Mouse (Mus musculus): ENCODE results near the gene Fgb. TPM values are rescaled to one million over a fixed set of nuclear protein-coding genes. Genes with fewer than 3 reads are reported as not detected.

The Fgb gene
- polyA plus RNA-seq (2015; fragmentation: Nextera tagmentation; extraction: Ambion mirVana): 8.3 and 25.9 TPM in 2 replicates

DNA sequence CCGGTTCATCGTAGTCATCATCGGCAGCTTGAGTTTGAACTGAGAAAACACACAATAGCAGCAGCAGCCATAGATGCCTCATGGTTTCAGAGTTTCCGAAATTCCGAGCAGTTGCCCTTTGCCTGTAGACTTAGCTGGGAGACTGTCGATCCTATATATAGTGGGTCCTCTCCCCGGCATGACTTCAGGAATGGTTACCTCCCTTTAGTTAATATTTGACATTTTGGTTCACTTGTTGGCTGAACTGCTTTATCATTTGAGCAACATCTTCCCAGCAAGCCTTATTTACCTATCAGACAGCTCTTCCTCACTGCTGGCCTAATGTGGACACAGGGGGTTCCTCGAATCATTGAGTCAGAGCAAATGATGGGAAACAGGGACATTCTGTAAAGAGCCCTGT is at the start of gene Fgb:
Gene Fgb, minus strand, starts transcription at position 184 of the 400 bp plus-strand sequence.
- Histone ChIP-seq H3K9me3 (no peaks in the 10 kb centered on the region), H3K4me2 (no peak within 1 kb of the TSS), H3K36me3 (no peaks in the 10 kb centered on the region), H3K4me3 (replicated peaks) (no peak within 1 kb of the TSS), H3K27ac (no peak within 1 kb of the TSS), H3K9ac (no peak within 1 kb of the TSS), H3K27me3 (replicated peaks) (no peaks in the 10 kb centered on the region), H3K4me1 (no peaks in the 10 kb centered on the region)
- 73% methylated on average over 8 of the region's 8 CpGs for WGBS
- ATAC-seq (ENCODE audit: insufficient read depth, low FRiP score, low read depth): no peak; the same call in 1 of the 2 replicates

DNA sequence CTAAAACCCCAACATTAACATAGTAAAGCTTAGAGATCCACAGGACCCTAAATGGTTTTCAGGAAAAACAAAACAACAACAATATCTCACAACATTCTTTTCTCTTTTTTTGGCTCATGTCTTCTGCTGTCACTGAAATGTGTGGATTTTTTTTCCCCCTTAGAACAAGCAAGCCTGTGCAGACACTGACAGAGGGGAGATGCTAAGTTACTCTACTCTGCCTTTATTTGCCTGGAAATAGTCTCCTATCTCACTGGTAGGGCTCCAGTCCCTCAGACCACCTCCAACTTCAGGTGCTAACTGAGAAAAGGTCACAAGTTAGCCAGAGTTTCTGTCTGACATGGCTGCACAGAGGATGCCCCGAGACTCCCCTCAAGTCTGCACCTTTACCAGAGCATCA is 49.5 kb upstream of the Fgb start:
- Histone ChIP-seq H3K4me1 (no peaks in the 10 kb centered on the region), H3K9me3 (no peaks in the 10 kb centered on the region), H3K27ac (no peak overlapping the region), H3K36me3 (no peaks in the 10 kb centered on the region), H3K9ac (no peak overlapping the region), H3K27me3 (replicated peaks) (no peaks in the 10 kb centered on the region), H3K4me3 (replicated peaks) (no peak overlapping the region), H3K4me2 (peak overlapping the region; percentile 43)
- ATAC-seq (ENCODE audit: insufficient read depth, low FRiP score, low read depth): no peak
- WGBS: 94% methylated on average over 1 of the region's 1 CpGs

DNA sequence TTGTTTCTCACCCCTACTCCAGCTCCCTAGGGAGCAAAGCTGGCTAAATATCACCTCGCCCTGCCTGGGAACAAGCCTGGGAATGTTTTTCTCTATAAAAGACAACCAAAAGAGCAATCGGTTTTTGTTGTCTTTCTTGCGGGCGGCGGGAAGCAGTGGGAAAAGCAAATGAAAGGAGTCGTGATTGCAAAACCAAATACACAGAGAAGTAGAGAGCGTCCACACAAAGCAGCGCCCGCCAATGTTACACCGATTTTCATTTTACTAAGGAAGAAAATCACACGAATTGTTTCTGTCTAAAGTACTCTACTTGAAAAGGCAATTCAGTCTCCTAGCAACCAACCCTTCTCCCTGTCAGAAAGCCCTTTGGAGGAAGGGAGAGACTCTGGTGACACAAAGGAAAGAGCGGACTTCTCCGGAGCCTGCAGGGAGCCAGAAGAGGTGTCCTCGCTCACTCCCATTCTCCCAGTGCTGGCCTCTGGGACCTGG is 48.9 kb upstream of the Fgb start:
- no peak for ATAC-seq (ENCODE audit: insufficient read depth, low FRiP score, low read depth)
- Histone ChIP-seq H3K4me2 (peak overlapping the region; percentile 43), H3K9me3 (no peaks in the 10 kb centered on the region), H3K4me3 (replicated peaks) (peak overlapping the region; percentile 11; the same call in 1 of the 2 replicates), H3K27me3 (replicated peaks) (no peaks in the 10 kb centered on the region), H3K9ac (no peak overlapping the region), H3K4me1 (no peaks in the 10 kb centered on the region), H3K36me3 (no peaks in the 10 kb centered on the region), H3K27ac (no peak overlapping the region)
- WGBS: 19% methylated on average over 14 of the region's 14 CpGs

DNA sequence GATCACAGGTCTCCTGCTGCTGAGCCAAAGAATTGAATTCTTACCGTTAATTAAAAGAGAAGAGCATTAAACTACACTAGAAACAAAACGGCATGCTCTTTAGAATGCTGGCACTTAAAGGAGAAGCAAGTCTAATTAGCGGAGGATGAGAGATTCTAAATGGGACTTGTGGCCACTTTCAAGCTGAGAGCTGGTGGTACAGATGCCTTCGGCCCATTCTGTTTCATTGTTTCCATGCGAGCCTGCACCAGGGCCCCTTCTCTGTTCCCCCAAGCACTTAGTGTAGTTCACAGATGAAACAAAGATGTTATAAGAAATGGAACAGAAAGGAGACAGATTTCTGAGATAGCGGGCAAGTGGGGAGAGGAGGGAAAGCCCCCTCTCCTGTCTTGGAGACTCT is 47.9 kb upstream of the Fgb start:
- H3K27me3 ChIP-seq (replicated peaks): no peaks in the 10 kb centered on the region
- no peak overlapping the region for H3K4me2 ChIP-seq
- no peak for ATAC-seq (ENCODE audit: insufficient read depth, low FRiP score, low read depth)
- no peaks in the 10 kb centered on the region for H3K9me3 ChIP-seq
- no peak overlapping the region for H3K9ac ChIP-seq
- no peak overlapping the region for H3K27ac ChIP-seq
- H3K4me1 ChIP-seq: no peaks in the 10 kb centered on the region
- H3K4me3 ChIP-seq (replicated peaks): no peak overlapping the region
- H3K36me3 ChIP-seq: no peaks in the 10 kb centered on the region
- 76% methylated on average over 6 of the region's 6 CpGs for WGBS

DNA sequence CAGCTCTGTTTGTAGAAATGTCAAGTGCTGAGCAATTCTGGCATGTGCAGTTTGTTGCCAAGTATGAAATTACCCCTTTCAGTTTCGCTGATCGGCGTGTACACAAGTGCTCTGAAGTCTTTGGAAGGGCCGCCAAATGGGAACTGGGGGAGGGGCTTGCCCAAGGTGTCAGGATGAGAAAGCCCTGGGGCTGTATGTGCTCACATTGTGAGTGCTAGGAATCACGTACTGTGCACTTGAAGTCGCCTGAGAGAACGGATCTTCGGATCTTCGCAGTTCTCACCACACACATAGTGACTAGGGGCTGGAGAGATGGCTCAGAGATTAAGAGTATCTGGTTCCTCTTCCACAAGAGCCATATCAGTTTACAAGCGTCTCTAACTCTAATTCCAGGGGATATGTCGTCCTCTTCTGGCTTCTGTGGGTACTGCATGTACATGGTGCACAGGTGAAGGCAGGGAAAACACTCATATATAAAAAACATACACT is 30.9 kb upstream of the Fgb start:
- no peaks in the 10 kb centered on the region for H3K36me3 ChIP-seq
- no peaks in the 10 kb centered on the region; the same call in 1 of the 2 replicates for H3K4me1 ChIP-seq
- peak overlapping the region; percentile 67 for H3K4me2 ChIP-seq
- no peaks in the 10 kb centered on the region for H3K27me3 ChIP-seq (replicated peaks)
- no peak overlapping the region for H3K27ac ChIP-seq
- no peak overlapping the region for H3K9ac ChIP-seq
- ATAC-seq (ENCODE audit: insufficient read depth, low FRiP score, low read depth): peak; percentile 65
- no peaks in the 10 kb centered on the region for H3K9me3 ChIP-seq
- WGBS: 2% methylated on average over 11 of the region's 11 CpGs
- peak overlapping the region; percentile 33 for H3K4me3 ChIP-seq (replicated peaks)

DNA sequence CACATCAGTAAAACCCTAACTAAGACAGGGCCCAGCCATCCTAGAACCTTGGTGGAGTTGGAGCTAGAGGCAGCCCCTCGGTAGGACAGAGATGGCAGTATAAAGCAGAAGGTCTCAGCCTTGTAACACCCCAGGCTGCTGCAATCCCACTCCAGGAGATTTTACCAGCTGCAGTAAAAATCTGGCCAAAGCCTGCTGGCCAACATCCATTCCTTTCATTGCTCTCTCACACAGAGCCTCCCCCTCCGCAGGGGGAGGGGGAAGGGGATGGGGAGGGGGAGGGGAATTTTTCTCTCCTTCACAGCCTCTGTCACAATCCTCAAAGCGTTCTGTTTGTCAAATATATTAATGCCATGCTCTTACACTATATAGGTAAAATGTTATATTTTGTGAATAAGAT is 26.9 kb upstream of the Fgb start:
- Histone ChIP-seq H3K36me3 (0 out of 2 replicates have a peak, but pooled peaks cover 3% of the 10 kb centered on the region), H3K4me1 (no peaks in the 10 kb centered on the region; the same call in 1 of the 2 replicates), H3K27me3 (replicated peaks) (no peaks in the 10 kb centered on the region), H3K9ac (no peak overlapping the region), H3K4me3 (replicated peaks) (no peak overlapping the region), H3K4me2 (no peak overlapping the region), H3K9me3 (no peaks in the 10 kb centered on the region), H3K27ac (no peak overlapping the region)
- 32% methylated on average over 3 of the region's 3 CpGs for WGBS
- ATAC-seq (ENCODE audit: insufficient read depth, low FRiP score, low read depth): no peak

DNA sequence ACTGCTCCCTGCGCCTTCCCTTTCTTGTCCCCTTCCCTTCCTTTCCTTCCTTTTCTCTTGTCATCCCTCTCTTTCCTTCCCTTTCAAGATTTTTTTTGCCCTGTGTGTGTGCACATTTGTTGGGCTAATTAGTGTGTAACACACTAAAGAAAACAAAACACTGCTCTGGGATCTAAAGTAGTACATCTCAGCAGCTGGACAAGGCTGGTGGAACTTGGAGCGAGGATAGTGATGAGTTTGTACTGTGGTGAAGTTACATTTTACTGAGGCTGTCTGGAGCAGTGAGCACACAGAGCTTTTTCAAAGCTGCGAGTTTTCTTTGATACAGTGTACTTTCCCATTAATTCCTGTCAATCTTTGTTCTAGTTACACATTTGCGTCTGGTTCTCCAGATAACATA is 20.6 kb upstream of the Fgb start:
- WGBS: 84% methylated on average over 4 of the region's 4 CpGs
- no peak overlapping the region for H3K9ac ChIP-seq
- no peak overlapping the region for H3K4me2 ChIP-seq
- no peaks in the 10 kb centered on the region for H3K27me3 ChIP-seq (replicated peaks)
- no peak for ATAC-seq (ENCODE audit: insufficient read depth, low FRiP score, low read depth)
- no peak overlapping the region for H3K27ac ChIP-seq
- H3K4me1 ChIP-seq: no peaks in the 10 kb centered on the region
- H3K4me3 ChIP-seq (replicated peaks): no peak overlapping the region
- H3K9me3 ChIP-seq: no peaks in the 10 kb centered on the region
- peaks cover 45% of the 10 kb centered on the region for H3K36me3 ChIP-seq

DNA sequence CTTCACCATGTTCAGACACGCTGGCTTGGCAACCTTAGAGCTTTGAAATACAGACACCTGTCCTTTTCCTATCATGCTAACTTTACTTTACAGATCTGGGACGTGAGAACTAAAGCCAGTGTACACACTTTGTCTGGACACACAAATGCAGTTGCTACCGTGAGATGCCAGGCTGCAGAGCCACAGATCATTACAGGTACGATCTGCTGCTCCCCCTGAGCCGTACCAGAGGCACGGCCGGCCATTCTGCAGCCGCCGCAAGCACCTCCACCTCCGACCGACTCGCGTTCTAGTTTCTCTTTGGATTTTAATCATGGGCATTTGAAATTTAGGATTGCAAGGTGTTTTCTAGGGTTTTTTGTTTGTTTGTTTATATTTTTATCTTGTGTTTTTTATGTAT is 19.2 kb upstream of the Fgb start:
- Histone ChIP-seq H3K4me2 (no peak overlapping the region), H3K9ac (no peak overlapping the region), H3K9me3 (no peaks in the 10 kb centered on the region), H3K4me3 (replicated peaks) (no peak overlapping the region), H3K27ac (no peak overlapping the region), H3K27me3 (replicated peaks) (no peaks in the 10 kb centered on the region), H3K4me1 (no peaks in the 10 kb centered on the region), H3K36me3 (peaks cover 51% of the 10 kb centered on the region)
- WGBS: 94% methylated on average over 13 of the region's 13 CpGs
- no peak for ATAC-seq (ENCODE audit: insufficient read depth, low FRiP score, low read depth)

DNA sequence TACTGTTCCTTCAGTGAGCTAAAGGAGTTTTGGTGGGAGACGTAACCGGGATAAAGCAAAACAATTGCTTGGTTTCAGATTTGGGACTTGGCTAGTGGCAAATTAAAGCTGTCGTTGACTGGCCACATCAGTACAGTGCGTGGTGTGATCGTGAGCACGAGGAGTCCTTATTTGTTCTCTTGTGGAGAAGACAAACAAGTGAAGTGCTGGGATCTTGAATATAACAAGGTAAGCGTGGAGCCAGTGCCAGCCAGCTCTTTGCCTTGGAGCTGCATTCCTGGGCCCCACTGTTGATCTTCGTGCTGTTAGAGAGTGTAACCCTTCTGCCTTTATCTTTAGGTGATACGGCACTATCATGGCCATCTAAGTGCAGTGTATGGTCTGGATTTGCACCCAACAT is 18.3 kb upstream of the Fgb start:
- Histone ChIP-seq H3K27ac (no peak overlapping the region), H3K9me3 (no peaks in the 10 kb centered on the region), H3K27me3 (replicated peaks) (no peaks in the 10 kb centered on the region), H3K4me3 (replicated peaks) (no peak overlapping the region), H3K4me1 (no peaks in the 10 kb centered on the region), H3K9ac (no peak overlapping the region), H3K36me3 (peaks cover 56% of the 10 kb centered on the region), H3K4me2 (no peak overlapping the region)
- no peak for ATAC-seq (ENCODE audit: insufficient read depth, low FRiP score, low read depth)
- 85% methylated on average over 9 of the region's 9 CpGs for WGBS

DNA sequence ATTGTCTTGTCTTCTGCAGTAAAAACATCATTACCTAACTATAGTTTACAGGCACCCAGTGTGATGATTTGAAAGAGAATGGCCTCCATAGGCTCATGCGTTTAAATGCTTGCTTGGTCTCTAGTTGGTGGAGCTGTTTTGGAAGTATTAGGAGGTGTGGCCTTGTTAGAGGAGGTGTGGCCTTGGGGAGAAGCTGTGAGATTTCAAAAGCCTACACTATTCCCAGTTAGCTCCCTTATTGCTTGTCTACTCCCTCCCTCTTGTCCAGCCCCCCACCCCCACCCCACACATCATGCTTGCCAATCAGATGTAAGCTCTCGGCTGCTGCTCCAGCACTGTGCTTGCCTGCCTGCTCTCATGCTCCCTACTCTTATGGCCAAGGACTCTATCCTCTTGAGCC is 7.4 kb upstream of the Fgb start:
- H3K9ac ChIP-seq: no peak overlapping the region
- H3K27me3 ChIP-seq (replicated peaks): no peaks in the 10 kb centered on the region
- H3K27ac ChIP-seq: no peak overlapping the region
- H3K9me3 ChIP-seq: no peaks in the 10 kb centered on the region
- 93% methylated on average over 2 of the region's 2 CpGs for WGBS
- peaks cover 27% of the 10 kb centered on the region for H3K36me3 ChIP-seq
- no peak overlapping the region for H3K4me3 ChIP-seq (replicated peaks)
- peaks cover 5% of the 10 kb centered on the region; the same call in 1 of the 2 replicates for H3K4me1 ChIP-seq
- ATAC-seq (ENCODE audit: insufficient read depth, low FRiP score, low read depth): no peak
- no peak overlapping the region for H3K4me2 ChIP-seq

DNA sequence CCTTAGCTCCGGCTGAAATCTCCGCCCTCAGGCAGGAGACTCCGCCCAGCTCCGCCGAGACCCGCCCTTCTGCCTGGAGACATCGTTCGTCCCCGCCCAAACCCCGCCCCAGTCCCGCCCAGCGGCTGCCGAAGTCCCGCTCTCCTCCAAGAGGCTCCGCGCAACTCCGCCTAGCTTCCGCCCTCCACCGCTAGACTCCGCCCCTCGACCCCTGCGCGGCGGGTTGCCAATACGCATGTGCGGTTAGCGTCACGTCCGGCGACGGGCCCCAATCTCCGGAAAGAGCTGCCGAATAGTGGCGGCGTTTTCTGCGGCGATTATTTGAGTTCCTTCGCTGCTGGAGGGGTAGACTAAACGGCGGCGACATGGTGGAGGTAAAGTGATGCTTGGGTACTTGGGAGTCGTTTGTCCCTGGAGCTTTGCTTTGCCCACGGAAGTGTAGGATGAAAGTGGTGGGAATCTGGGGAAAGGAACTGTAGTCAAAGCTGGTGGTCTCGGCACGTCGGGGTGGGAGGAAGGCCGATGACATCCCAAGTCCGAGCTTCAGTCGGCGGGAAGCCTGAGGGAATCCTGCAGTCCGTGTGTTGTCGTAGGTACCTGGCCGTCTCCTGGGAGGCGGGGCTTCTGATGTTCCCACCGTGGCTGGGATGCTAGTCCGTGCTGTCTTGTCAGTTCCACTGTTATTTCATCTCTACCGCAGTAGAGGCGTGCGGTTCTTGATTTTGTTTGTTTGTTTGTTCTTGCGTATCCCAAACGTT is 5.8 kb upstream of the Fgb start, which contains the start of gene Plrg1:
Gene Plrg1, plus strand, starts transcription at position 242 of the 758 bp plus-strand sequence.
- H3K4me3 ChIP-seq (replicated peaks): peak within 1 kb of the TSS; percentile 84
- H3K27me3 ChIP-seq (replicated peaks): no peaks in the 10 kb centered on the region
- H3K36me3 ChIP-seq: peaks cover 15% of the 10 kb centered on the region
- peak within 1 kb of the TSS; percentile 77 for H3K9ac ChIP-seq
- under 1% methylated on average over 61 of the region's 61 CpGs for WGBS
- H3K9me3 ChIP-seq: no peaks in the 10 kb centered on the region
- H3K27ac ChIP-seq: peak within 1 kb of the TSS; percentile 75
- peak within 1 kb of the TSS; percentile 76 for H3K4me2 ChIP-seq
- peak; percentile 99 for ATAC-seq (ENCODE audit: insufficient read depth, low FRiP score, low read depth)
- peaks cover 5% of the 10 kb centered on the region; the same call in 1 of the 2 replicates for H3K4me1 ChIP-seq

DNA sequence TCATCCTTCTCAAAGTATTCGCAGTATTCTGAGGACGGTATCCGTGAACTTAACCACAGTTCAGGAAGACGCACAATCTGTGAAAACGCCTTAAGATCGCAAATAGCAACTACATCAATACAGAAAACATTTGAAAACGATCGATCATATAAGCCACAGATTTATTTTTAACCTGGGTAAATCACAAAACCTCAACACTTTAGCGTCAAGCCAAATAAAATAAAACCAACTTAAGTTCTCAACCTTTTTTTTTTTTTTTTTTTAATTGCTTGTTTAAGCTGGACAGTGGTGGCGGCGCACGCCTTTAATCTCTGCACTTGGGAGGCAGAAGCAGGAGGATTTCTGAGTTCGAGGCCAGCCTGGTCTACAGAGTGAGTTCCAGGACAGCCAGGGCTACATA is 5.1 kb upstream of the Fgb start:
- Histone ChIP-seq H3K27me3 (replicated peaks) (no peaks in the 10 kb centered on the region), H3K4me1 (peaks cover 5% of the 10 kb centered on the region; the same call in 1 of the 2 replicates), H3K4me3 (replicated peaks) (peak overlapping the region; percentile 84), H3K9me3 (no peaks in the 10 kb centered on the region), H3K4me2 (peak overlapping the region; percentile 50), H3K36me3 (peaks cover 10% of the 10 kb centered on the region; the same call in 1 of the 2 replicates), H3K27ac (no peak overlapping the region), H3K9ac (no peak overlapping the region)
- 21% methylated on average over 13 of the region's 13 CpGs for WGBS
- ATAC-seq (ENCODE audit: insufficient read depth, low FRiP score, low read depth): no peak

All from stomach, embryonic 15.5 days (tissue).